Mouse (Mus musculus): ENCODE results near the gene Abhd6. TPM values are rescaled to one million over a fixed set of nuclear protein-coding genes. Genes with fewer than 3 reads are reported as not detected.

Gene Abhd6
- polyA plus RNA-seq, 1 experiment from 2014 or later = 23.8 TPM

DNA sequence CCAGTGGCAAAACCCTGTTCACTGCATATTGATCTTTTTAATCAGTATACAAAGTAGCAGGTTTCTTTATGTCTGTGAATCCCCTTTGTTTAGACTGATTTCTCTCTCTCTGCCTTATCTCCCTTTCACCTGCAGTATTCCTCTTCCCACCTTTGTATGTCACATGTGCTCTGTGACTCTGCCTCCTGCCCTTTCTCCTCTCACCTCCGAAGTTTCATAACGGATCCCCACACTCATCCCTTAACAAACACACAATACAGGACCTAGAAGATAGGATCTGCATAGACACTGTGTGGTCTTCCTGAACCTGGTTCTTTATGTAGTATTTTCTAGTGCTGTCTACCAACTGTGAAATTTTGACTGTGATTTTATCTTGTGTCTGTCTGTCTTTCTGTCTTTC, 8.6 kb downstream of the Abhd6 start:
- Histone ChIP-seq H3K4me1 (ENCODE audit: control insufficient read depth, insufficient read depth, low read length) (0 out of 2 replicates have a peak, but pooled peaks cover 9% of the 10 kb centered on the region), H3K27ac (replicated peaks; ENCODE audit: low read depth, low read length) (no peak overlapping the region), H3K9me3 (ENCODE audit: control insufficient read depth, low read length) (no peaks in the 10 kb centered on the region), H3K4me2 (ENCODE audit: low read depth, severe bottlenecking) (no peak overlapping the region), H3K9ac (ENCODE audit: low read length) (no peak overlapping the region), H3K27me3 (ENCODE audit: control insufficient read depth, insufficient read depth, low read length) (no peaks in the 10 kb centered on the region), H3K36me3 (ENCODE audit: control insufficient read depth, insufficient read depth, low read length) (no peaks in the 10 kb centered on the region), H3K4me3 (ENCODE audit: low read depth, low read length) (no peak overlapping the region)
- WGBS = 81% methylated on average over 2 of the region's 2 CpGs
- DNase-seq (ENCODE audit: low spot score) (no peak), ATAC-seq (ENCODE audit: insufficient number of reproducible peaks, low FRiP score, low TSS enrichment, low read depth) (no peak)

DNA sequence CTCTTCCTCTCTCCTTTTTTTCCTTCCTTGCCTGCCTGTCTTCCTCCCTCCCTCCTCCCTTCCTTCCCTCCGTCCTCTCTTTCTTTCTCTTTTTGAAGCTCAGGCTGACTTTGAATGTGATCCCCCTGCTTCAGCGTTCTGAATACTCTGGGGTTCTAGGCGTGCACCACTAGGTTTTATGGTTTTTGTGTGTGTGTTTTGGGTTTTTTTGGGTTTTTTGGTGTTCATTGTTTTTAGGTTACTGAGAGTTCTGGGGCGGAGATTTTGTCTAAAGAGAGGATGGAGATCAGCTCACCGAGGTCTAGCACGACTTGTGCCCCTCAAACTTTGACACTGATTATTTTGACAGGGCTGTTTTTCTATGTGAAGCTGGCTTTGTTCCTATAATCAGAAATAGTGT, 9.2 kb downstream of the Abhd6 start:
- Histone ChIP-seq H3K9me3 (ENCODE audit: control insufficient read depth, low read length) (no peaks in the 10 kb centered on the region), H3K27me3 (ENCODE audit: control insufficient read depth, insufficient read depth, low read length) (no peaks in the 10 kb centered on the region), H3K27ac (replicated peaks; ENCODE audit: low read depth, low read length) (no peak overlapping the region), H3K4me3 (ENCODE audit: low read depth, low read length) (no peak overlapping the region), H3K4me1 (ENCODE audit: control insufficient read depth, insufficient read depth, low read length) (0 out of 2 replicates have a peak, but pooled peaks cover 9% of the 10 kb centered on the region), H3K36me3 (ENCODE audit: control insufficient read depth, insufficient read depth, low read length) (no peaks in the 10 kb centered on the region), H3K9ac (ENCODE audit: low read length) (no peak overlapping the region), H3K4me2 (ENCODE audit: low read depth, severe bottlenecking) (no peak overlapping the region)
- 88% methylated on average over 6 of the region's 6 CpGs for WGBS
- DNase-seq (ENCODE audit: low spot score) = no peak
- no peak for ATAC-seq (ENCODE audit: insufficient number of reproducible peaks, low FRiP score, low TSS enrichment, low read depth)

DNA sequence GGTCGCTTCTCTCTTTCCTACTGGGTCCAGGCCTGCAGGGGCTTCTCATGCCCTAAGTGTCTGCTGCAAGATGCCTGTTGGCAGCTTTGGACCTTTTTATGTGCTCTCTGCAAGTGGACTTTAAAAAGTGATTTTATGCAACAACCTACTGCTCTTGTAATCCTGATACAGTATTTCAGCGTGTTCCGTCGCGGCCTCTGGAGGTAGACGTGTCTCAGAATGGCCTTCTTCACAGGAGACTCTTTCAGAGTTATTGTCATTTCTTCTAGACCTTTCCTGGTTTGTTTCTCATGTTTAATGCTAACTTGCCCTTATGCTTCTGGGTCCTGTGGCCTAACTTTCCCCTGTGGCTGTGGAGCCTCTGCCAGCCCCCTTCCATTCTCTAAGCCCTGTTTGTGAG, 13.1 kb downstream of the Abhd6 start:
- Histone ChIP-seq H3K27me3 (ENCODE audit: control insufficient read depth, insufficient read depth, low read length) (no peaks in the 10 kb centered on the region), H3K36me3 (ENCODE audit: control insufficient read depth, insufficient read depth, low read length) (no peaks in the 10 kb centered on the region), H3K4me1 (ENCODE audit: control insufficient read depth, insufficient read depth, low read length) (no peaks in the 10 kb centered on the region), H3K4me2 (ENCODE audit: low read depth, severe bottlenecking) (no peak overlapping the region), H3K27ac (replicated peaks; ENCODE audit: low read depth, low read length) (no peak overlapping the region), H3K4me3 (ENCODE audit: low read depth, low read length) (no peak overlapping the region), H3K9ac (ENCODE audit: low read length) (no peak overlapping the region), H3K9me3 (ENCODE audit: control insufficient read depth, low read length) (no peaks in the 10 kb centered on the region)
- DNase-seq (ENCODE audit: low spot score) (no peak), ATAC-seq (ENCODE audit: insufficient number of reproducible peaks, low FRiP score, low TSS enrichment, low read depth) (no peak)
- 91% methylated on average over 6 of the region's 6 CpGs for WGBS

DNA sequence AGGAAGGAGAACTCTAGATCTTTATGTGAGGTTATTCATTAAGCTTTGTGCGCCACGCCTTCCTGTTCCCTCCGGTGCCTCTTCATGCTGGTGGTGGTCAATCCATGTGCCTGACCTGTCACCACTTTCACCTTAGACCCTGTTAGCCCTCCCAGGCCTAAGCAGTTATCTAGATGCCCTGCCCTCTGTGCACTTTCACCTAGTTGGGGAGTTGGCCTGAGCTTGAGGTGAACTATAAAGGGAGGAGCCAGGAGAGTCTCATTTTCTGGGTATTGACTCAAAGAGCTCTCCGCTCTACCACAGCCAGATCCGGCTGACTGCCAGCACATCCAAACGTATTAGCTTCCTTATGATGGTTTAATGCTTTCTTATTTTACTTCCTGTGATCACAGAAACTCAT, 13.6 kb downstream of the Abhd6 start:
- H3K9me3 ChIP-seq (ENCODE audit: control insufficient read depth, low read length) = no peaks in the 10 kb centered on the region
- H3K4me3 ChIP-seq (ENCODE audit: low read depth, low read length) = no peak overlapping the region
- WGBS = 91% methylated on average over 6 of the region's 6 CpGs
- H3K9ac ChIP-seq (ENCODE audit: low read length) = no peak overlapping the region
- H3K4me2 ChIP-seq (ENCODE audit: low read depth, severe bottlenecking) = no peak overlapping the region
- DNase-seq (ENCODE audit: low spot score) (no peak), ATAC-seq (ENCODE audit: insufficient number of reproducible peaks, low FRiP score, low TSS enrichment, low read depth) (no peak)
- H3K27me3 ChIP-seq (ENCODE audit: control insufficient read depth, insufficient read depth, low read length) = no peaks in the 10 kb centered on the region
- H3K27ac ChIP-seq (replicated peaks; ENCODE audit: low read depth, low read length) = no peak overlapping the region
- no peaks in the 10 kb centered on the region for H3K36me3 ChIP-seq (ENCODE audit: control insufficient read depth, insufficient read depth, low read length)
- H3K4me1 ChIP-seq (ENCODE audit: control insufficient read depth, insufficient read depth, low read length) = no peaks in the 10 kb centered on the region

DNA sequence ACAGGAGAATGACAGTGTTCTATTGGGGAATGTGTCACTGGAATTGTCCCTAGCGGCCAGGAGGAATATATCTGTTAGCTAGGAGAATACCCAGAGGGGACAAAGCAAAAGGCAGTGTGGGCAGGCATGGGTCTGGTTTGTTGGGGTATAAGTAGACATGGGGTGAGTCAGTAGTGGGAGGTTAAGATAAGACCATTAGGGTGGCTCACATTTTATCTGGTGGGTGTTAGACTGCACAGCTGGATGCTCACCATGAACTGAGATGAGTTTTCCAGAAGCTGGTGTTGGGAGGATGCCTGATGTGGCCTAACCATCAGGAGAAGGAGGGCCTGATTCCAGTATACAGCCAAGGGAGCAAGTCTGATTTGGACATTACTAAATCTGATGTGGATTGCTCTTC, 14.2 kb downstream of the Abhd6 start:
- Histone ChIP-seq H3K27ac (replicated peaks; ENCODE audit: low read depth, low read length) (no peak overlapping the region), H3K4me2 (ENCODE audit: low read depth, severe bottlenecking) (no peak overlapping the region), H3K27me3 (ENCODE audit: control insufficient read depth, insufficient read depth, low read length) (no peaks in the 10 kb centered on the region), H3K4me1 (ENCODE audit: control insufficient read depth, insufficient read depth, low read length) (no peaks in the 10 kb centered on the region), H3K4me3 (ENCODE audit: low read depth, low read length) (no peak overlapping the region), H3K9me3 (ENCODE audit: control insufficient read depth, low read length) (no peaks in the 10 kb centered on the region), H3K9ac (ENCODE audit: low read length) (no peak overlapping the region), H3K36me3 (ENCODE audit: control insufficient read depth, insufficient read depth, low read length) (no peaks in the 10 kb centered on the region)
- DNase-seq (ENCODE audit: low spot score) (no peak), ATAC-seq (ENCODE audit: insufficient number of reproducible peaks, low FRiP score, low TSS enrichment, low read depth) (no peak)
- 96% methylated on average over 1 of the region's 1 CpGs for WGBS

DNA sequence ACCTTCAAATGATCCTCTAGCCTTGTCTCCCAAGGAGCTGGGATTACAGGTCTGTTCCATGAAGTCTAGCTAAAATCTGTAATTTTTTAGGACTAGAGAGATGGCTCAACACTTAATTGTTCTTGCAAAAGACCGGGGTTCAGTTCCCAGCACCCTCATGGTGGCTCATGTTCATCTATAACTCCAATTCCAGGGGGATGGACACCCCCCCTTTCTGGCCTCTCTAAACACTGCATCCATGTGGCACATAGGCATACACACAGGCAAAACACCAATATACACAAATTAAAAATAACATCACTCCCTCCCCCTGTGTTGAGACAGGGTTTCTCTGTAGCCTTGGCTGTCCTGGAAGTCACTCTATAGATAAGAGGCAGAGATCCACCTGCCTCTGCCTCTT, 17.3 kb downstream of the Abhd6 start:
- Histone ChIP-seq H3K27ac (replicated peaks; ENCODE audit: low read depth, low read length) (no peak overlapping the region), H3K4me1 (ENCODE audit: control insufficient read depth, insufficient read depth, low read length) (no peaks in the 10 kb centered on the region), H3K4me3 (ENCODE audit: low read depth, low read length) (no peak overlapping the region), H3K36me3 (ENCODE audit: control insufficient read depth, insufficient read depth, low read length) (no peaks in the 10 kb centered on the region), H3K27me3 (ENCODE audit: control insufficient read depth, insufficient read depth, low read length) (no peaks in the 10 kb centered on the region), H3K9ac (ENCODE audit: low read length) (no peak overlapping the region), H3K4me2 (ENCODE audit: low read depth, severe bottlenecking) (no peak overlapping the region), H3K9me3 (ENCODE audit: control insufficient read depth, low read length) (no peaks in the 10 kb centered on the region)
- 94% methylated on average over 1 of the region's 1 CpGs for WGBS
- no peak for ATAC-seq (ENCODE audit: insufficient number of reproducible peaks, low FRiP score, low TSS enrichment, low read depth)
- DNase-seq (ENCODE audit: low spot score) = no peak

DNA sequence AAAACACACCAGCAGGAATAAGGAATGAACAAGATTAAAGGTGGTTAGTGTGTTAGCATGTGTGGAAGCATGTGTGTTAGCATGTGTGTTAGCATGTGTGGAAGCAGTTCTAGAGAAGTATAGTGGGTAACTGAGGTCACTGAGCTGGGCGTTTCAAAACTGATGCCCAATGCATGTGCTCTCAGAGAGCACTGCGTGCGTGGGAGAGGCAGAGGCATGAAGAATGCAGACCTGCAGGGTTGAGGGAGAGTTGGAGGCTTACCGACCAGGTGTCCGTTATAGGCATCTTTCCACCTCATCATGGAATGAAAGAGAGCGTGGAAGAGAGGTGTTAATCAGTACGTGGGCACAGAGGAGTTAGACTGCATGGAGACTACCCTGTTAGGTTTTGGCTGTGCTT, 17.8 kb downstream of the Abhd6 start:
- no peaks in the 10 kb centered on the region for H3K27me3 ChIP-seq (ENCODE audit: control insufficient read depth, insufficient read depth, low read length)
- H3K36me3 ChIP-seq (ENCODE audit: control insufficient read depth, insufficient read depth, low read length) = no peaks in the 10 kb centered on the region
- no peaks in the 10 kb centered on the region for H3K4me1 ChIP-seq (ENCODE audit: control insufficient read depth, insufficient read depth, low read length)
- ATAC-seq (ENCODE audit: insufficient number of reproducible peaks, low FRiP score, low TSS enrichment, low read depth) = no peak
- DNase-seq (ENCODE audit: low spot score) = no peak
- H3K9ac ChIP-seq (ENCODE audit: low read length) = no peak overlapping the region
- 76% methylated on average over 7 of the region's 7 CpGs for WGBS
- H3K27ac ChIP-seq (replicated peaks; ENCODE audit: low read depth, low read length) = no peak overlapping the region
- no peak overlapping the region for H3K4me2 ChIP-seq (ENCODE audit: low read depth, severe bottlenecking)
- H3K4me3 ChIP-seq (ENCODE audit: low read depth, low read length) = no peak overlapping the region
- H3K9me3 ChIP-seq (ENCODE audit: control insufficient read depth, low read length) = no peaks in the 10 kb centered on the region

DNA sequence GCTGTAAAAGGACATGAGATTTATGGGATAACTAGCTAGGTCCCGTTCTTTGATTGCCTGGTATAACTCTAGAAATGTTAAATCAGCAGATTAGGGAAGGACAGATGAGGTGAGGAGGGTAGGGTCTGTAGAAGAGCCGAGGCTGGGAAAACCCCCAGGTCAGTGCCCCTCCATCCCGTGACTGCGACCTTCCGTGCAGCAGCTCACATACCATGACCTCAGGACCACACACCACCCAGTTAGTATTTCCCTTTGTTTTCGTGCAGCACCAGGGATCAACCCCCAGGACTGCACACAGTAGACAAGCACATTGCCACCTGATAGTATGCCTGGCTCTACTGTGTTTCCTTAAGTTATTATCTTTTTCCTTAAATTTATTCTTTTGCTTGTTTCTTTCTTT, 21.8 kb downstream of the Abhd6 start:
- H3K9me3 ChIP-seq (ENCODE audit: control insufficient read depth, low read length) = no peaks in the 10 kb centered on the region
- no peaks in the 10 kb centered on the region for H3K27me3 ChIP-seq (ENCODE audit: control insufficient read depth, insufficient read depth, low read length)
- H3K27ac ChIP-seq (replicated peaks; ENCODE audit: low read depth, low read length) = no peak overlapping the region
- ATAC-seq (ENCODE audit: insufficient number of reproducible peaks, low FRiP score, low TSS enrichment, low read depth) (no peak), DNase-seq (ENCODE audit: low spot score) (no peak)
- no peak overlapping the region for H3K4me2 ChIP-seq (ENCODE audit: low read depth, severe bottlenecking)
- no peaks in the 10 kb centered on the region for H3K36me3 ChIP-seq (ENCODE audit: control insufficient read depth, insufficient read depth, low read length)
- no peaks in the 10 kb centered on the region for H3K4me1 ChIP-seq (ENCODE audit: control insufficient read depth, insufficient read depth, low read length)
- 39% methylated on average over 6 of the region's 6 CpGs for WGBS
- H3K4me3 ChIP-seq (ENCODE audit: low read depth, low read length) = no peak overlapping the region
- H3K9ac ChIP-seq (ENCODE audit: low read length) = no peak overlapping the region

DNA sequence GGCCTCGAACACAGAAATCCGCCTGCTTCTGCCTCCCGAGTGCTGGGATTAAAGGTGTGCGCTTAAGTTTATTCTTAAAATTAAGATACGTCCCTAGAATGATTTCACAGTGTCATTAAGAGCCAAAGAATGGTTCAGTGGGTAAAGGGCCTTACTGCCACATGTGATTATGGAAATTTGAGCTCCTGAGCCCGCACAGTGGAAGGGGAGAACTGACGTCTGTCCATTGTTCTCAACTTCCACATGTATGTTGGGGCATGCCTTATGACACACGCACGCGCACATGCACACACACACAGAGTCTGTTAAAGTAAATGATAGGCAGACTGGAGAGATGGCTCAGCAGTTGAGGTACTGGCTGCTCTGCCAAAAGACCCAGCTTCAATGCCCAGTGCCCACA, 22.2 kb downstream of the Abhd6 start:
- DNase-seq (ENCODE audit: low spot score) (no peak), ATAC-seq (ENCODE audit: insufficient number of reproducible peaks, low FRiP score, low TSS enrichment, low read depth) (no peak)
- H3K4me2 ChIP-seq (ENCODE audit: low read depth, severe bottlenecking) = no peak overlapping the region
- 87% methylated on average over 10 of the region's 10 CpGs for WGBS
- no peaks in the 10 kb centered on the region for H3K36me3 ChIP-seq (ENCODE audit: control insufficient read depth, insufficient read depth, low read length)
- no peak overlapping the region for H3K9ac ChIP-seq (ENCODE audit: low read length)
- H3K4me3 ChIP-seq (ENCODE audit: low read depth, low read length) = no peak overlapping the region
- H3K4me1 ChIP-seq (ENCODE audit: control insufficient read depth, insufficient read depth, low read length) = no peaks in the 10 kb centered on the region
- H3K27ac ChIP-seq (replicated peaks; ENCODE audit: low read depth, low read length) = no peak overlapping the region
- no peaks in the 10 kb centered on the region for H3K9me3 ChIP-seq (ENCODE audit: control insufficient read depth, low read length)
- H3K27me3 ChIP-seq (ENCODE audit: control insufficient read depth, insufficient read depth, low read length) = no peaks in the 10 kb centered on the region

Measured in limb, embryonic 11.5 days (tissue).